Mouse (Mus musculus): ENCODE results near the gene Lin28a. TPM values are rescaled to one million over a fixed set of nuclear protein-coding genes. Genes with fewer than 3 reads are reported as not detected.
A peak's percentile ranks its signal among the peaks of the same experiment; 100 is the strongest.

The Lin28a gene
- total and polyA plus RNA-seq, 3 experiments = 0.01 TPM; not detected in 2

- TF ChIP-seq ELF1 (IDR thresholded peaks at IDR 0.05; ENCODE audit: low read depth, low read length) (peak; percentile 59; the same call in 1 of the 2 replicates), JUND (IDR thresholded peaks at IDR 0.05; ENCODE audit: low read depth, low read length) (no peak), GATA1 (IDR thresholded peaks at IDR 0.05; ENCODE audit: low read depth, low read length) (0 out of 2 replicates have a peak, but pooled peaks have one; percentile 7), USF1 (IDR thresholded peaks at IDR 0.05; ENCODE audit: low read depth, low read length) (no peak), GABPA (IDR thresholded peaks at IDR 0.05; ENCODE audit: low read depth, low read length) (no peak), TCF12 (IDR thresholded peaks at IDR 0.05; ENCODE audit: low read depth, low read length) (0 out of 2 replicates have a peak, but pooled peaks have one; percentile 27)
Observed at GRCm38 (mm10) chr4:134005581-134006358, 12.9 kb downstream of the Lin28a start (continued).

DNA sequence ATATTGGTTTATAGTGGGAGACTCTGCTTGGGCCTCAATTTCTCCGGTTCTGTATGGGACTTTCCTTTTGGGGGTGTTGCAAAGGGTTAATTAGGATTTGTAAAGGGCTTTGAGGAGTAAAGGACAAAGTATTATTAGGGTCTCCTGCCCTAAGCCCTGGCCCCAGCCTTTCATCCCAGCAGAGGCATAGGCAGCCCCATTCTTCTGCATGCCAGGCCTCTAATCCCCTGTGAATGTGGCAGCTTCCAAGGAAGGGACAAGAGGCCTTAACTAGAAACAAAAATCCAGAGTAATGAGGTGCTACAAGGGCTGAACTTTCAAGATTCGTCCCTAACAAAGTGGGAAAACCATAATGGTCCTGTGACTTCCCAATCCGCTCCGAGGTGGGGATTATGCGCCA is 15.7 kb downstream of the Lin28a start:
- H3K79me2 ChIP-seq (ENCODE audit: control insufficient read depth, insufficient read depth, low read length, poor library complexity) = peaks cover 3% of the 10 kb centered on the region
- no peak for DNase-seq (ENCODE audit: low read depth, low spot score)
- peaks cover 0 to 25% of the 10 kb centered on the region in 2 experiments; a peak in 3 of 4 replicates for H3K4me1 ChIP-seq (ENCODE audit: control insufficient read depth in 1 of 2, insufficient read depth in 2 of 2, low read length in 2 of 2)
- TF ChIP-seq ZMIZ1 (IDR thresholded peaks at IDR 0.05; ENCODE audit: low read depth, low read length) (no peak), CHD1 (IDR thresholded peaks at IDR 0.05; ENCODE audit: low read depth, low read length) (no peak), SMC3 (IDR thresholded peaks at IDR 0.05; ENCODE audit: low read depth, low read length) (no peak), ZKSCAN1 (IDR thresholded peaks at IDR 0.05; ENCODE audit: low read depth, low read length) (no peak), RCOR1 (IDR thresholded peaks at IDR 0.05; ENCODE audit: low read depth, low read length) (no peak), MYC (IDR thresholded peaks at IDR 0.05; ENCODE audit: low read depth, low read length) (no peak), NRF1 (IDR thresholded peaks at IDR 0.05; ENCODE audit: insufficient read depth, low read depth, low read length, poor library complexity, severe bottlenecking) (no peak), USF1 (IDR thresholded peaks at IDR 0.05; ENCODE audit: low read depth, low read length) (no peak), GATA1 (IDR thresholded peaks at IDR 0.05; ENCODE audit: low read depth, low read length) (no peak), MEF2A (IDR thresholded peaks at IDR 0.05; ENCODE audit: extremely low read depth, insufficient replicate concordance, low read depth, low read length, poor library complexity, severe bottlenecking) (no peak), CTCF (IDR thresholded peaks at IDR 0.05 in 2 of 3, conservative IDR thresholded peaks at IDR 0.05 in 1 of 3; ENCODE audit: control insufficient read depth in 1 of 3, insufficient read depth in 1 of 3, low read depth in 2 of 3, low read length in 3 of 3, poor library complexity in 1 of 3, severe bottlenecking in 1 of 3) (no peak), TCF12 (IDR thresholded peaks at IDR 0.05; ENCODE audit: low read depth, low read length) (no peak), EP300 (IDR thresholded peaks at IDR 0.05; ENCODE audit: low read depth in 1 of 2, low read length in 2 of 2) (no peak), POLR2AphosphoS5 (IDR thresholded peaks at IDR 0.05; ENCODE audit: borderline replicate concordance, low read depth, low read length) (no peak), KAT2A (conservative IDR thresholded peaks at IDR 0.05; ENCODE audit: low read depth, low read length) (no peak), ETS1 (IDR thresholded peaks at IDR 0.05; ENCODE audit: low read depth, low read length) (no peak), NELFE (IDR thresholded peaks at IDR 0.05; ENCODE audit: low read depth, low read length) (no peak)
- H3K9me3 ChIP-seq (replicated peaks; ENCODE audit: insufficient read depth, low read length) = no peaks in the 10 kb centered on the region
- H3K4me3 ChIP-seq (ENCODE audit: control insufficient read depth in 1 of 2, insufficient read depth in 1 of 2, low read depth in 2 of 2, low read length in 2 of 2) = no peak overlapping the region
- no peak overlapping the region for H3K9ac ChIP-seq (ENCODE audit: control insufficient read depth, low read depth, low read length, poor library complexity, severe bottlenecking)
- H3K27me3 ChIP-seq (ENCODE audit: control insufficient read depth in 1 of 2, insufficient read depth in 2 of 2, low read length in 2 of 2) = no peaks in the 10 kb centered on the region
- H3K36me3 ChIP-seq (ENCODE audit: control insufficient read depth in 1 of 2, insufficient read depth in 2 of 2, low read length in 2 of 2) = peaks cover 3 to 13% of the 10 kb centered on the region in 2 experiments
- no peak overlapping the region for H3K27ac ChIP-seq (ENCODE audit: control insufficient read depth, low read depth, low read length)

Data from MEL (cell line).